Mouse (Mus musculus): ENCODE results near the gene Trpm3.

- no peak for TF ChIP-seq CTCF (IDR thresholded peaks at IDR 0.05; ENCODE audit: insufficient read depth, low read length)
- no peak for TF ChIP-seq POLR2A (IDR thresholded peaks at IDR 0.05; ENCODE audit: borderline replicate concordance, extremely low read depth, low read depth, low read length)
Observed at GRCm38 (mm10) chr19:22758496-22758895, 619.6 kb downstream of the Trpm3 start.

Measured in lung, adult 2 months (tissue).